Mouse (Mus musculus): ENCODE measurements around the gene Ccl1. TPM values are rescaled to one million over a fixed set of nuclear protein-coding genes. Genes with fewer than 3 reads are reported as not detected.

Gene Ccl1
- polyA plus RNA-seq, 1 experiment from 2014 or later = 0.48 TPM

DNA sequence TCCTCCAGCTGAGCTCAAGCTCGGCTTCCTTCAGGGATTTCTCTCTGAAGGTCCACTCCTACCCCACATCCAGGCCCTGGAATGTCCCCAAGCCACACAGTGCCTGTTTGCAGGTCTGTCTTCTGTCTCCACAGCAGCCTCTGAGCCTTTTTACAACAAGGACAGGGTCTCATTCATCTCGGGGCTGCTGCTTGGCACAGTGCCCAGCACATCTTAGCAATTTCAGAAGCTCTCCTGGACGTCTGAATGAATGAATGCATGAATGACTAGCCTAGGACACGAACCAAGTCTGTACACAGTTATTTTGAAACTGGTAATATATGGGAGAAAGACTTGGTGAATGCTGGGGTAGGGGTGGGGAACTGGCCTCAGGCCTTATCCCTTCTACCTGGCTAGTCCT is 52.1 kb downstream of the Ccl1 start:
- Histone ChIP-seq H3K4me2 (no peak overlapping the region), H3K4me3 (no peak overlapping the region), H3K27ac (no peak overlapping the region), H3K4me1 (replicated peaks) (peaks cover 40% of the 10 kb centered on the region), H3K27me3 (peaks cover 10% of the 10 kb centered on the region; the same call in 1 of the 2 replicates), H3K9ac (no peak overlapping the region), H3K9me3 (no peaks in the 10 kb centered on the region), H3K36me3 (no peaks in the 10 kb centered on the region)
- no peak for ATAC-seq (ENCODE audit: low FRiP score)
- 29% methylated on average over 4 of the region's 4 CpGs for WGBS

DNA sequence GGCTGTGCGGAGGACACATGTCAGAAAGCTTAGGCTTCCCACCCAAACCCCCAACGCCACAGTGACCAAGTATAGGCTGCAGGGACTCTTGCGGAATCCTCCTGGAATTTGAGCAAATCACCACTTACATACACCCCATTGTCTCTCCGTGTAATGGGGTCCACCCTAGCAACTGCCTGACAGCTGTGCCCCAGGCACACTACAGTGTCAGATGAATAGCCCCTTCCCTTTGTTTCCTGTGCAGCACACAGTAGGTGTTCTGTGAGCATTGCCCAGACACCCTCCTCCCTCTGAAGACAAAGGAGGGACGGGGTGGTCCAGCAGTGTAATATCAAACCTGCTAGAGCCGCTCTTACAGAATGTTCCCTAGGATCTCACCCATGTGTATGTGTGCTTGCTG is 54.2 kb downstream of the Ccl1 start:
- Histone ChIP-seq H3K4me1 (replicated peaks) (peaks cover 40% of the 10 kb centered on the region), H3K9ac (no peak overlapping the region), H3K4me2 (no peak overlapping the region), H3K9me3 (no peaks in the 10 kb centered on the region), H3K4me3 (no peak overlapping the region), H3K27me3 (0 out of 2 replicates have a peak, but pooled peaks cover 6% of the 10 kb centered on the region), H3K36me3 (no peaks in the 10 kb centered on the region), H3K27ac (no peak overlapping the region)
- ATAC-seq (ENCODE audit: low FRiP score) = no peak
- WGBS = 27% methylated on average over 6 of the region's 6 CpGs

DNA sequence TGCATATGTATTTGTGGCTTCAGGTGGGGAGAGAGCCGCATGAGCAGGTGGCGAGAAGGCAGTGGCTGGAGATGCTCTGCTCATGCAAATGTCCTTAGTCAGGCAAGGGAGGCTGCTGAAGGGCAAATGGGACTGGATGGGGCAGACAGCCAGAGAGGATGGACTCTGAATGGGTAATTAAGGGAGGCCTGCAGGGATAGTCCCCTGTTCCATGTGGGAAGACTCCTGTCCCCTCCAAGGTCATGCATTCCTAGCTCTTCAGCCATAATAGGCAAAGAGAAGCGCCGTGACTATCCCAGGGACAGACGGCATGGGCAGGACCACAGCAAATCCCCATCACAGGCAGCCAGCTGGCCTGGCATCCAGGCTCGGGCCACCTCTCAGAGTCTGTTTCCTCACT is 55.5 kb downstream of the Ccl1 start:
- no peak overlapping the region for H3K4me3 ChIP-seq
- H3K27ac ChIP-seq = no peak overlapping the region
- ATAC-seq (ENCODE audit: low FRiP score) = no peak
- no peaks in the 10 kb centered on the region for H3K9me3 ChIP-seq
- H3K9ac ChIP-seq = no peak overlapping the region
- H3K27me3 ChIP-seq = 0 out of 2 replicates have a peak, but pooled peaks cover 6% of the 10 kb centered on the region
- 72% methylated on average over 6 of the region's 6 CpGs for WGBS
- H3K4me2 ChIP-seq = no peak overlapping the region
- no peaks in the 10 kb centered on the region for H3K36me3 ChIP-seq
- H3K4me1 ChIP-seq (replicated peaks) = peaks cover 29% of the 10 kb centered on the region

- peak overlapping the region; percentile 31; the same call in 1 of the 2 replicates for H3K27ac ChIP-seq
- no peak overlapping the region for H3K4me2 ChIP-seq
- no peak overlapping the region for H3K4me3 ChIP-seq
- 33% methylated on average over 5 of the region's 5 CpGs for WGBS
- peaks cover 29% of the 10 kb centered on the region for H3K4me1 ChIP-seq (replicated peaks)
- 0 out of 2 replicates have a peak, but pooled peaks cover 12% of the 10 kb centered on the region for H3K27me3 ChIP-seq
- ATAC-seq (ENCODE audit: low FRiP score) = peak; percentile 62; the same call in 1 of the 2 replicates
- no peaks in the 10 kb centered on the region for H3K9me3 ChIP-seq
- H3K36me3 ChIP-seq = no peaks in the 10 kb centered on the region
- no peak overlapping the region for H3K9ac ChIP-seq
Measured at GRCm38 (mm10) chr11:82237439-82237838, 68.1 kb downstream of the Ccl1 start.

- peak; percentile 62; the same call in 1 of the 2 replicates for ATAC-seq (ENCODE audit: low FRiP score)
Measured at GRCm38 (mm10) chr11:82235551-82236207, 69.8 kb downstream of the Ccl1 start.

DNA sequence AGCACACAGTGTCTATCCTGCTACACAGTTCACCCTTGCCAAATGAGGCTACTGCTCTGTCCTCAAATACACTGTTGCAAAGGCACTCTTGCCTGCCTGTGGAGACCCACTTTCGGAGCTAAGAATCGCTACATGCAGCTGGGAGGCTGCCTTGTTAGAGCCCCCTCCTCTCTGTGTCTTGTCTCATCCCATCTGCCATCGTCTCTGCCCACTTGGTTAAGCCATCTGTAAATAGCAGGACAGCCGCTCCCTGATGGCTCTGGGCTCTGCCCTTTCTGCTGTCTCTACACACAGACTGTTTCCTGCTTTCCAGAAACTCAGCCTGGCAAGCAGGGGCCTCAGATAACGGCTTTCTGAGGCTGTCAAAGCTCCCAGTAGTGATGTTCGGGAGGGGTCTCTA is 71.5 kb downstream of the Ccl1 start:
- no peaks in the 10 kb centered on the region for H3K9me3 ChIP-seq
- WGBS = 58% methylated on average over 6 of the region's 6 CpGs
- peaks cover 35% of the 10 kb centered on the region for H3K4me1 ChIP-seq (replicated peaks)
- H3K4me3 ChIP-seq = no peak overlapping the region
- H3K9ac ChIP-seq = no peak overlapping the region
- no peaks in the 10 kb centered on the region for H3K36me3 ChIP-seq
- H3K27me3 ChIP-seq = peaks cover 19% of the 10 kb centered on the region; the same call in 1 of the 2 replicates
- no peak for ATAC-seq (ENCODE audit: low FRiP score)
- H3K27ac ChIP-seq = no peak overlapping the region
- no peak overlapping the region for H3K4me2 ChIP-seq

More at GRCm38 (mm10) chr11:82235551-82236207, 69.8 kb downstream of the Ccl1 start:
- no peak overlapping the region for H3K27ac ChIP-seq
- H3K27me3 ChIP-seq = 0 out of 2 replicates have a peak, but pooled peaks cover 12% of the 10 kb centered on the region
- no peaks in the 10 kb centered on the region for H3K36me3 ChIP-seq
- H3K4me3 ChIP-seq = no peak overlapping the region
- 41% methylated on average over 2 of the region's 2 CpGs for WGBS
- peaks cover 31% of the 10 kb centered on the region for H3K4me1 ChIP-seq (replicated peaks)
- no peak overlapping the region for H3K4me2 ChIP-seq
- no peak overlapping the region for H3K9ac ChIP-seq
- H3K9me3 ChIP-seq = no peaks in the 10 kb centered on the region

DNA sequence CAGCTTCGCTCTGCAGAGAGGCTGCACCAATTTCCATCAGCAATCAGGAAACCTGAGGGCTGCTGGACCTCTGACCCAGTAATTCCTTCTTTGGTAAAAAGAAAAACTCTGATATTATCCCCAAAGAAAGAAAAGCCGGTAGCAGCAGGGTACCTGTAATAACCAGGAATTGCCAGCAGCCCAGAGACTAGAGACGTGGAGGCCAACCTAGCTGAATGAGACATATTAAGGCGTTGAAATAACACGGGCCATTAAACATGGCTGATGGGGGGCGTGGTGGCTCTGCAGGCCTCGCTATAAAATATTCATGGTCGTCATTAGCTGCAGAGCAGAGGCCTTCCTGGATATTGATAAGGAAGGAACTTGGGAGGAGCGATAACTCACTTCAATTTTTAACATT is 78.5 kb downstream of the Ccl1 start:
- Histone ChIP-seq H3K9me3 (no peaks in the 10 kb centered on the region), H3K4me3 (no peak overlapping the region), H3K36me3 (no peaks in the 10 kb centered on the region), H3K4me1 (replicated peaks) (peaks cover 18% of the 10 kb centered on the region), H3K27me3 (peaks cover 7% of the 10 kb centered on the region; the same call in 1 of the 2 replicates), H3K27ac (peak overlapping the region; percentile 67), H3K4me2 (no peak overlapping the region), H3K9ac (no peak overlapping the region)
- ATAC-seq (ENCODE audit: low FRiP score) = no peak
- 48% methylated on average over 9 of the region's 9 CpGs for WGBS

DNA sequence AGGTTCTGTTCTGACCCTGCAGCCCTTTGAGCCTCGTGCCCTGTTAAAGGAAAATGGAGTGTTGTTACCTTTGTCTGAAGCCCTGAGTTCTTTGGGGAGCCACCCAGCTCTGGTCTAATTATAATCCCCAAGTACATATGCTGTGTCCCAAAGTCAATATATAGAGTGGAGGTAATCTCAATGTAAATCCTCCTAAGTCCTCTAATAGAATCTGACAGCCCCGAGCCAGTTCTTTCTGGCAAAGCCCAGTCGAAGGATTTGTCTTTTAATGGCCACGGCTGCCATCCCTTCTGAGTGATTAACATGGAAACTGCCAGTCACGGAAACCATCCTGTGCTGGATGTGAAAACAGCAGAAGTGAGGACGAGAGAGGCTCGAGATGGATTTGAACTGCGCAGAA is 79.6 kb downstream of the Ccl1 start:
- H3K4me1 ChIP-seq (replicated peaks) = peaks cover 18% of the 10 kb centered on the region
- 56% methylated on average over 8 of the region's 8 CpGs for WGBS
- no peak overlapping the region for H3K4me3 ChIP-seq
- no peak overlapping the region for H3K4me2 ChIP-seq
- no peaks in the 10 kb centered on the region for H3K36me3 ChIP-seq
- peaks cover 7% of the 10 kb centered on the region; the same call in 1 of the 2 replicates for H3K27me3 ChIP-seq
- H3K27ac ChIP-seq = peak overlapping the region; percentile 27
- no peaks in the 10 kb centered on the region for H3K9me3 ChIP-seq
- H3K9ac ChIP-seq = no peak overlapping the region
- no peak for ATAC-seq (ENCODE audit: low FRiP score)

GRCm38 (mm10) chr11:82216531-82216930 is 89.0 kb downstream of the Ccl1 start:
- no peaks in the 10 kb centered on the region for H3K27me3 ChIP-seq
- no peak overlapping the region for H3K27ac ChIP-seq
- 0 out of 2 replicates have a peak, but pooled peaks cover 4% of the 10 kb centered on the region for H3K4me1 ChIP-seq (replicated peaks)
- H3K4me2 ChIP-seq = no peak overlapping the region
- no peak overlapping the region for H3K4me3 ChIP-seq
- H3K9me3 ChIP-seq = no peaks in the 10 kb centered on the region
- WGBS = 39% methylated on average over 2 of the region's 2 CpGs
- H3K9ac ChIP-seq = no peak overlapping the region
- no peaks in the 10 kb centered on the region for H3K36me3 ChIP-seq
- no peak for ATAC-seq (ENCODE audit: low FRiP score)

GRCm38 (mm10) chr11:82214405-82214804 is 91.1 kb downstream of the Ccl1 start:
- Histone ChIP-seq H3K4me2 (no peak overlapping the region), H3K36me3 (no peaks in the 10 kb centered on the region), H3K27ac (no peak overlapping the region), H3K9ac (no peak overlapping the region), H3K4me3 (no peak overlapping the region), H3K27me3 (no peaks in the 10 kb centered on the region), H3K4me1 (replicated peaks) (0 out of 2 replicates have a peak, but pooled peaks cover 4% of the 10 kb centered on the region), H3K9me3 (no peaks in the 10 kb centered on the region)
- ATAC-seq (ENCODE audit: low FRiP score) = no peak
- WGBS = 82% methylated on average over 4 of the region's 4 CpGs

- Histone ChIP-seq H3K4me2 (no peak overlapping the region), H3K4me1 (replicated peaks) (no peaks in the 10 kb centered on the region), H3K9ac (no peak overlapping the region), H3K9me3 (no peaks in the 10 kb centered on the region), H3K4me3 (no peak overlapping the region), H3K36me3 (no peaks in the 10 kb centered on the region), H3K27ac (no peak overlapping the region), H3K27me3 (no peaks in the 10 kb centered on the region)
- WGBS = 97% methylated on average over 2 of the region's 2 CpGs
- no peak for ATAC-seq (ENCODE audit: low FRiP score)
Measured at GRCm38 (mm10) chr11:82206960-82207488, 98.5 kb downstream of the Ccl1 start.

GRCm38 (mm10) chr11:82205221-82205620 is 100.3 kb downstream of the Ccl1 start:
- no peaks in the 10 kb centered on the region for H3K27me3 ChIP-seq
- no peak overlapping the region for H3K27ac ChIP-seq
- H3K36me3 ChIP-seq = no peaks in the 10 kb centered on the region
- no peak overlapping the region for H3K9ac ChIP-seq
- no peak overlapping the region for H3K4me2 ChIP-seq
- H3K9me3 ChIP-seq = no peaks in the 10 kb centered on the region
- H3K4me1 ChIP-seq (replicated peaks) = no peaks in the 10 kb centered on the region
- H3K4me3 ChIP-seq = no peak overlapping the region
- WGBS = 88% methylated on average over 6 of the region's 6 CpGs
- no peak for ATAC-seq (ENCODE audit: low FRiP score)

GRCm38 (mm10) chr11:82203706-82204105 is 101.8 kb downstream of the Ccl1 start:
- no peaks in the 10 kb centered on the region for H3K9me3 ChIP-seq
- 92% methylated on average over 3 of the region's 3 CpGs for WGBS
- no peak overlapping the region for H3K4me2 ChIP-seq
- H3K4me3 ChIP-seq = no peak overlapping the region
- no peak overlapping the region for H3K9ac ChIP-seq
- no peaks in the 10 kb centered on the region for H3K4me1 ChIP-seq (replicated peaks)
- ATAC-seq (ENCODE audit: low FRiP score) = no peak
- no peaks in the 10 kb centered on the region for H3K36me3 ChIP-seq
- no peaks in the 10 kb centered on the region for H3K27me3 ChIP-seq
- H3K27ac ChIP-seq = no peak overlapping the region

Measured in hindbrain, embryonic 13.5 days (tissue).